Mouse (Mus musculus) heart, adult 2 months (tissue): ENCODE results near the gene Rai1.

Experiments used
- CTCF ChIP-seq: fragments of 200-600 bp; IDR thresholded peaks from 2 replicates; pipeline ENCODE4 v1.8.1; 2022; ENCODE audit warnings: antibody characterized with exemption, mild to moderate bottlenecking, moderate library complexity
- EP300 ChIP-seq: fragments of 200-500 bp; IDR thresholded peaks from 2 replicates; pipeline ENCODE4 v1.6.1; 2011; ENCODE audit warnings: low read depth, low read length, control low read depth; ENCODE audit not compliant: insufficient read depth
- POLR2A ChIP-seq: fragments of 200-500 bp; IDR thresholded peaks from 2 replicates; pipeline ENCODE4 v1.6.1; 2011; ENCODE audit warnings: mild to moderate bottlenecking, low read depth, low read length, control low read depth; ENCODE audit not compliant: insufficient read depth

- TF ChIP-seq POLR2A (no peak), CTCF (no peak), EP300 (no peak)
These were observed 127.1 kb downstream of the Rai1 start for GRCm38 (mm10) chr11:60231951-60232350.
